Mouse (Mus musculus) lung, adult 18-20 months (tissue): Measurements from ENCODE around the gene Mapkapk5.
A peak's percentile ranks its signal among the peaks of the same experiment; 100 is the strongest.

ENCODE experiments used
- DNase-seq, 2 experiments: peaks; one replicate each; pipeline ENCODE4 v3.0.0; 2022; ENCODE audit warnings: mixed read lengths in 2 of 2

Mapkapk5 gene

DNA sequence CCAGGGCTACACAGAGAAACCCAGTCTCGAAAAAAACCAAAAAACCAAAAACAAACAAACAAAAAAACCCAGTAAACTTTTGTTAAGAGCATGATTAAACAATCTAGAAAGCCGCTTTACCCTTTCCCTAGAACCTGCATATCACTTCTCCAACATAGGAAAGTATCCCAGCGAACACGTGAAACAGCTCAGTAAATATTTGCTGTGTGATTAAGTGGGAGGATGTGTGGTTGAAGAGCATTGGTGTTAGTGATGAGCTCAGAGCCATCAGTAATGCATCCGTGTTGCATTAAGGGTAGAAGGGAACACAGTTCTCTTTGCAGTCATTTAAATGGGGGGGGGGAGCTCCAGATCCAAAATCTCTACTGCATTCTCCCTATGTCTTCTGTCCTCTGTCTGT is 60.9 kb downstream of the Mapkapk5 start:
- DNase-seq = no peak

DNA sequence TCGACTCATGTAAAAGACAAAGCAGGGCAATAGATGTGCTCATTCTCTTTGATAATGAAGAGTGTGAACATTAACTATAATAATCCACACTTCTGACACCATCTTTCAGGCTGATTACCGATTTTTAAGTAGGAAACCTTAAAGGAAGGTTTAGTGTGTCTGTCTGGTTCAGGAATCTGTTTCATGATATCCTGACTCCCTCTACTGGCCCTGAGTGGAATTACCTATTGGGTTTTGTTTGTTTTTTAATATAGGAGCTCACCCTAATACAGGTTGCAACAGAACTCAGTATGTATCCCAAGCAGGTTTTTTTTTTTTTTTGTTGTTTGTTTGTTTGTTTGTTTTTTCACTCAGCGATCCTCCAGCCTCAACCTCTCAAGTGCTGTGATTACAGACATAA is 68.0 kb downstream of the Mapkapk5 start:
- DNase-seq = peak in 1 of 2 experiments; percentile 34

GRCm38 (mm10) chr5:121476040-121476439 is 69.7 kb downstream of the Mapkapk5 start:
- no peak for DNase-seq
